Mouse (Mus musculus) intestine, postnatal 0 days (tissue): ENCODE results near the gene Gstz1. TPM values are rescaled to one million over a fixed set of nuclear protein-coding genes. Genes with fewer than 3 reads are reported as not detected.

Experiments
- ATAC-seq: fragments of 200-750 bp; cut with Nextera tagmentation; 2 replicates; pipeline ENCODE4 v1.8.0; 2017; ENCODE audit warnings: mild to moderate bottlenecking, moderate TSS enrichment, moderate library complexity
- H3K27ac ChIP-seq: fragments of 300-500 bp; sonication (generic); 2 replicates; pipeline ENCODE4 v1.5.1; 2014; ENCODE audit warnings: mild to moderate bottlenecking, low read depth, low read length, moderate library complexity
- H3K27me3 ChIP-seq: fragments of 300-500 bp; sonication (generic); replicated peaks from 2 replicates; pipeline ENCODE4 v1.6.1; 2014; ENCODE audit warnings: low read length, mixed read lengths; ENCODE audit not compliant: control insufficient read depth, insufficient read depth
- H3K36me3 ChIP-seq: fragments of 300-500 bp; sonication (generic); 2 replicates; pipeline ENCODE4 v1.6.1; 2014; ENCODE audit warnings: mild to moderate bottlenecking, moderate library complexity; ENCODE audit not compliant: control insufficient read depth, insufficient read depth
- H3K4me1 ChIP-seq: fragments of 300-500 bp; sonication (generic); replicated peaks from 2 replicates; pipeline ENCODE4 v1.6.1; 2014; ENCODE audit warnings: antibody characterized with exemption, low read length, mixed read lengths; ENCODE audit not compliant: control insufficient read depth, insufficient read depth
- H3K4me2 ChIP-seq: fragments of 300-500 bp; sonication (generic); replicated peaks from 2 replicates; pipeline ENCODE4 v1.6.1; 2014; ENCODE audit warnings: low read depth, mild to moderate bottlenecking, moderate library complexity
- H3K4me3 ChIP-seq: fragments of 300-500 bp; sonication (generic); 2 replicates; pipeline ENCODE4 v1.5.1; 2014; ENCODE audit warnings: low read depth, low read length
- H3K9ac ChIP-seq: fragments of 300-500 bp; sonication (generic); 2 replicates; pipeline ENCODE4 v1.6.1; 2014; ENCODE audit warnings: mild to moderate bottlenecking, low read depth, low read length
- H3K9me3 ChIP-seq: fragments of 300-500 bp; sonication (generic); 2 replicates; pipeline ENCODE4 v1.6.1; 2016; ENCODE audit warnings: mixed run types; ENCODE audit not compliant: control insufficient read depth
- CTCF ChIP-seq: sonication (generic); IDR thresholded peaks from 2 replicates; pipeline ENCODE4 v1.5.1; 2016; ENCODE audit warnings: low read depth, mild to moderate bottlenecking, control low read depth, antibody characterized with exemption, moderate library complexity
- WGBS: fragments of 180-500 bp; shearing (Covaris S2); extraction: QIAGEN DNeasy Blood & Tissue Kit; methylation state at CpG from one replicate; pipeline ENCODE4 v1.1.7; 2014; 5-methylcytosine and 5-hydroxymethylcytosine counted together
- polyA plus RNA-seq: library from polyadenylated mRNA; unstranded; fragments of >200 nt; fragmentation: Nextera tagmentation; extraction: Ambion mirVana; gene quantifications from 2 replicates; pipeline ENCODE4 v1.2.1, GENCODE M21; 2015

Gstz1 gene
- 58.8 and 62.4 TPM in 2 replicates for polyA plus RNA-seq

DNA sequence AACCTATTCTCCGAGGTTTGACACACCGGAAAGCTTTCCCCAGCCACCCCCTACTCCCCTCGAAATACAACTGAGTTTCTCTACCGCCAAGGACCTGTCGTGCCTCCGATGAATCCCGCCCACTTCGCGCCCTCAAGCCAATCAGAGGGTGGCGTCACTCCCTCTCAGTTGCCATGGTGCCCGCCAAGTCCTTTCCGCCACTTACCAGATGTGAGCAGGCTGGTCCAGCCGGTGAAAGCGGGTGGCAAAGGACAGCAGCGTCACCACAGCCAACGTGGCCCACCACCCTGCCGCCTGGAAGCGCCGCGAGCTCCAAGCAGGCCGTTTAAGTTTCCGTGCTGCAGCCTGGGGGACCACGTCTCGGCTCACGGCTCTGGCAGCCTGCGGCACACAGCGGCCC is at the start of gene Gstz1:
TSS of gene Gstz1 (plus strand) at position 200 of the 400 bp plus-strand sequence.
- peak; percentile 86 for ATAC-seq
- TF ChIP-seq CTCF, result no peak; the same call in 1 of the 2 replicates
- Histone ChIP-seq H3K27me3 (no peaks in the 10 kb centered on the region), H3K27ac (peak within 1 kb of the TSS; percentile 86), H3K4me3 (peak within 1 kb of the TSS; percentile 99), H3K4me2 (peak within 1 kb of the TSS; percentile 84), H3K9me3 (no peaks in the 10 kb centered on the region), H3K36me3 (peaks cover 8% of the 10 kb centered on the region; the same call in 1 of the 2 replicates), H3K9ac (peak within 1 kb of the TSS; percentile 72), H3K4me1 (no peaks in the 10 kb centered on the region)
- WGBS, result under 1% methylated on average over 27 of the region's 27 CpGs

DNA sequence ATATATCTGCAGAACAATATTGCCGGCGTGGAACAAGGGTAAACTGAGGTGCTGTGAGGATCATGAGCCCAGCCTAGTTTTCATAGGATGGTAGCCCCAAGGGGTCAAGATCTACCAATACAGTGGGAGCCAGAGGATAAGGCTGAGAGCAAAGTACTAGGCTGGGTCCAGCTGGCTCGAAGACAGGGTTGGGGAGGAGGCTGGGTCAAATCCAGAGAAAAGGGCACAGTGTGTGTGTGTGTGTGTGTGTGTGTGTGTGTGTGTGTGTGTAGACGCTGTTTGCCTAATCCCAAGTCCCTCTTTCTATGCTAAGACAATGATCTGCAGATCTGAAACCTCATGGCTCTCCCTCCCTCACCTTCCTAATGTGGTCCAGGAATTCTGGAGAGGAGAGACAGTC is 46.6 kb upstream of the Gstz1 start:
- WGBS, result 74% methylated on average over 4 of the region's 4 CpGs
- H3K4me1 ChIP-seq, result no peaks in the 10 kb centered on the region; the same call in 1 of the 2 replicates
- H3K4me2 ChIP-seq, result no peak overlapping the region
- no peaks in the 10 kb centered on the region for H3K36me3 ChIP-seq
- H3K9me3 ChIP-seq, result no peaks in the 10 kb centered on the region
- peaks cover 17% of the 10 kb centered on the region for H3K27me3 ChIP-seq
- no peak overlapping the region for H3K9ac ChIP-seq
- H3K4me3 ChIP-seq, result no peak overlapping the region
- H3K27ac ChIP-seq, result no peak overlapping the region
- ATAC-seq, result no peak
- TF ChIP-seq CTCF, result no peak

DNA sequence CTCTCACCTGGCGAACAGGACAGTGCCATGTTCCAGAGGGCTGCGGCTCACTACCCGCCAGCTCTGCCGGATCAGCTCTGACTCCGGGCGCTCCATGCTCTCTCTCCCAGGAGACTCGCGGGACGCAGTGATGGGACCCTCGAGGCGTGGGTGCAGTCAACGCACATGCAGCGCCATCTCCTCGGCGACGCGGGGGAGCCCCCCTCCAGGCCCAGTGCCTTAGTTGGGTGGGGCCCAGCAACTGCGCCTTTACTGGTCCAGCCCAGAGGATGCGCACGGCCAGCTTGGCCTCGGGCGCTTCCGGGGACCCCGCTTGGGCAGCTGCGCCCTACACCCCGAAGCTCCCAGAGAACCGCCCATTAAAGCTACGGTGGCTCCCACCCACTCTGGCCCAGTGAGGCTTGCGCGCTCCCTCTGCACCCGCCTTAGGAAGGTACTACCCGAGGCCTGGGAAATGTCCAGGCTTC is 44.8 kb upstream of the Gstz1 start, which contains the start of gene Ngb:
TSS of gene Ngb (minus strand) at position 375 of the 467 bp plus-strand sequence.
- WGBS, result 4% methylated on average over 32 of the region's 32 CpGs
- H3K27ac ChIP-seq, result no peak within 1 kb of the TSS
- H3K27me3 ChIP-seq, result peaks cover 17% of the 10 kb centered on the region
- H3K36me3 ChIP-seq, result no peaks in the 10 kb centered on the region
- no peaks in the 10 kb centered on the region for H3K9me3 ChIP-seq
- H3K4me2 ChIP-seq, result peak within 1 kb of the TSS; percentile 50
- no peak for ATAC-seq
- H3K4me1 ChIP-seq, result no peaks in the 10 kb centered on the region; the same call in 1 of the 2 replicates
- no peak within 1 kb of the TSS for H3K9ac ChIP-seq
- no peak for TF ChIP-seq CTCF
- H3K4me3 ChIP-seq, result no peak within 1 kb of the TSS

DNA sequence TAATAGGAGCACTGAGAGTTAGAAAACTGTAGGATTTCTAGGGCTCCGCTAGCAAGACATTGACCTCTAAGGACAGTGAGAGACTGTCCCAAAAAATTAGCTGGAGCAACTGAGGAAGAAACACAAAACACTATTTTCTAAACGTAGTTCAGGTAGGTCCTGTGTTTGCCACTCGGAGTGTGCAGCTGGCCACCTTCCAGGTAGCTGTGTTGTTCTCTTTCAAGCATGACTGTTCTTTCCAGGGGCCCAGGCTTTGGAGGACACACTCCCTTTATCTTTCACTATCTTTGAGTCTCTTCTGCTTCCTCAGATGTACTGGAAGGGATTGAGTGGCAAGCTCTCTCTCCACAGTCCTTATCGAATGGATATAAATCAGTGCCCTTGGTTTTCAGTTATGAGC is 43.5 kb upstream of the Gstz1 start:
- Histone ChIP-seq H3K27ac (no peak overlapping the region), H3K27me3 (peaks cover 17% of the 10 kb centered on the region), H3K9me3 (no peaks in the 10 kb centered on the region), H3K9ac (no peak overlapping the region), H3K4me2 (no peak overlapping the region), H3K4me1 (no peaks in the 10 kb centered on the region; the same call in 1 of the 2 replicates), H3K4me3 (no peak overlapping the region), H3K36me3 (no peaks in the 10 kb centered on the region)
- no peak for ATAC-seq
- no peak for TF ChIP-seq CTCF
- WGBS, result 91% methylated on average over 4 of the region's 4 CpGs

DNA sequence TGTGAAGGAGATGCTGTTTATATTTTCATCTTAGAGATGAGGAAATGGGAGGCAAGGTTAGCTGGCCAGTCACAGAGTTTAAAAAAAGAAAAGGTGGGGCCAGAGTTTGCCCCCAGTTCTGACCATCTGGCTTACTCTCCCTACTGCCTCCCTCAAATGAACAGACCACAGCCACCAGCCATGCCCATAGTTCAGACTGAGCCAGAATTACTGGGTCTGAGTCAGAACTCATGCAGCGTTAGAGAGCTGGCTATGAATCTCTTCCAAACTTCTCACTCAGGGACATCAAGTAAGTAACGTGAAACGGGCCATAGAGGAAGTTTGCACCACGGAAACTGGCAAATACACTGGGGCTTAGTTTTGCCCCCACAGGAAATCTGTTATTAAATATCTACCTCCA is 42.2 kb upstream of the Gstz1 start:
- H3K4me1 ChIP-seq, result no peaks in the 10 kb centered on the region; the same call in 1 of the 2 replicates
- H3K4me2 ChIP-seq, result no peak overlapping the region
- H3K4me3 ChIP-seq, result no peak overlapping the region
- no peak overlapping the region for H3K27ac ChIP-seq
- peaks cover 17% of the 10 kb centered on the region for H3K27me3 ChIP-seq
- 72% methylated on average over 4 of the region's 4 CpGs for WGBS
- no peak for ATAC-seq
- TF ChIP-seq CTCF, result no peak
- no peaks in the 10 kb centered on the region for H3K36me3 ChIP-seq
- no peak overlapping the region for H3K9ac ChIP-seq
- no peaks in the 10 kb centered on the region for H3K9me3 ChIP-seq

DNA sequence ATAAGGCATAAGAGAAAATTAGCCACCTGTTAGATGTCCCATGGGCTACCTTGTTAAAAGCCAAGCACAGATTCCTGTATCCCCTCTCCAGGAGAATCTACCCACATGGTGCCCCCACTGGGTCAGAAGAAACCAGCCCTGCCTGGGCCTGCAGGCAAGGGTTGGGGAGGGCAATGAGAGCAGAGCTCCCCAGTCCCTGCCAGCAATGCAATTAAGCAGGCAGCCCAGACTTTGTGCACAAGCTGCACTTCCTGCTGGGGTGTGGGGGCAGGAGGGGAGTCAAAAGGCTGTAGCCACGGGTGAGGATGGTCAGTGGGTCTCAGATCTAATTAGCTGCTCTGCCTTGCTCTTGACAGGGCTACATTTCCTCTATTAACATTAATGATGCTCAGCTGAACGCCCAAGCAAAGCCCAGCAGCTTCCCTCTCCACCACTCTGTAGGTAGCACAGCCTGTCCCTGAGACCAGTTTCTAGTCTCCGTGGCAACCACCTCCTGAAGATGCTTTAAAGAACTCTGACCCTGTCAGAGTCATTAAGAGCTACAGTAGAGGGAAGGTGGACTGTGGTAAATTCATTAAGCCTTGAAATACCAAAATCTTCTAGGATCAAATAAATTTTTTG is 39.5 kb upstream of the Gstz1 start:
- H3K4me3 ChIP-seq, result no peak overlapping the region
- peaks cover 6% of the 10 kb centered on the region; the same call in 1 of the 2 replicates for H3K36me3 ChIP-seq
- H3K9ac ChIP-seq, result no peak overlapping the region
- H3K4me2 ChIP-seq, result no peak overlapping the region
- WGBS, result 63% methylated on average over 3 of the region's 3 CpGs
- ATAC-seq, result no peak
- H3K27ac ChIP-seq, result no peak overlapping the region
- H3K4me1 ChIP-seq, result no peaks in the 10 kb centered on the region; the same call in 1 of the 2 replicates
- H3K27me3 ChIP-seq, result peaks cover 7% of the 10 kb centered on the region; the same call in 1 of the 2 replicates
- no peak for TF ChIP-seq CTCF
- H3K9me3 ChIP-seq, result no peaks in the 10 kb centered on the region
